Mouse (Mus musculus) large intestine, adult 2 months (tissue): ENCODE measurements around the gene Ptbp1. TPM values are rescaled to one million over a fixed set of nuclear protein-coding genes. Genes with fewer than 3 reads are reported as not detected.

Source experiments
- DNase-seq: peaks from one replicate; pipeline ENCODE4 v3.0.0-alpha.2; 2012; ENCODE audit warnings: low read depth, low spot score
- WGBS: fragments of 180-500 bp; shearing (Covaris S2); methylation state at CpG from one replicate; pipeline ENCODE4 v1.1.7; 2018; 5-methylcytosine and 5-hydroxymethylcytosine counted together
- polyA plus RNA-seq: library from polyadenylated mRNA; depleted of rRNA; stranded (reverse); fragments of >200 nt; gene quantifications from 2 replicates; pipeline ENCODE4 v1.2.3, GENCODE M21; 2012; rRNA removed

Gene Ptbp1
- polyA plus RNA-seq, 1 experiment, result 255 TPM

- WGBS, result 89% methylated on average over 10 of the region's 10 CpGs
Observed at GRCm38 (mm10) chr10:79907415-79907814, 53.2 kb downstream of the Ptbp1 start.

DNA sequence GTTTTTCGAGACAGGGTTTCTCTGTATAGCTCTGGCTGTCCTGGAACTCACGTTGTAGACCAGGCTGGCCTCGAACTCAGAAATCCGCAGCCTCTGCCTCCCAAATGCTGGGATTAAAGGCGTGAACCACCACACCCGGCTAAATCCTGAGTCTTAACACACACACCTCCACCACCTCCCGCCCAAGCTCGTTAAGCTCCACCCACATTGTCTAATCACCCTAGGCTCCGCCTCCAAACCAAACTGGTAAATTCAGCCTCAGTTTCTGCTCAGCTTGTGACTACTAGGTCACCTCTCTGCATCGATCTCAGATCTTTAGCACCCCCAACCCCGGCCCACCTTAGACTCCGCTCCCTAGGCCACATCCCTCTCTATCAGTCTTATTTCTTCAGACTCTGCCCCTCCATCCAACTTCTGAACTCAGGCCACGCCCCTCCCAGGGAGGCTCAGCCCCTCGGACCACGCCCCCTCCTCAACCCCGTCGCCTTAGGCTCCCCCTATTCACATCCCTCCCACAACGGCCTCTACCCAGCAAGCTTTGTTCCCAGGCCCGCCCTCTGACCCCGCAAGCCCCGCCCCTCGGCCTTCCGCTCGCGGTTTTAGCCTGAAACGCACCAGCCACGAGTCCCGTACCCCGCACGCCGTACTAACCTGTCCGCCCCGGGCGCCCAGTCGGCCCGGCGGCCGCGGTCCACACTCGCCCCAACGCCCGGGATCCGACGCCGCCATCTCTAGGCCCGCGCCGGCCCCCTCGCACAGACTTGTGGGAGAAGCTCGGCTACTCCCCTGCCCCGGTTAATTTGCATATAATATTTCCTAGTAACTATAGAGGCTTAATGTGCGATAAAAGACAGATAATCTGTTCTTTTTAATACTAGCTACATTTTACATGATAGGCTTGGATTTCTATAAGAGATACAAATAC is 54.2 kb downstream of the Ptbp1 start, which contains the start of gene Med16:
Gene Med16, minus strand, starts transcription at position 757 of the 925 bp plus-strand sequence.
- no peak for DNase-seq
- 1% methylated on average over 52 of the region's 52 CpGs for WGBS

More at GRCm38 (mm10) chr10:79907415-79907814, 53.2 kb downstream of the Ptbp1 start:
- no peak for DNase-seq

GRCm38 (mm10) chr10:79909092-79909922 is 55.1 kb downstream of the Ptbp1 start:
- WGBS, result 22% methylated on average over 14 of the region's 14 CpGs
- no peak for DNase-seq

GRCm38 (mm10) chr10:79910556-79910955 is 56.3 kb downstream of the Ptbp1 start, which contains the start of gene Gm26602:
TSS of gene Gm26602 (plus strand) at chr10:79910856.
- WGBS, result 94% methylated on average over 4 of the region's 4 CpGs

DNA sequence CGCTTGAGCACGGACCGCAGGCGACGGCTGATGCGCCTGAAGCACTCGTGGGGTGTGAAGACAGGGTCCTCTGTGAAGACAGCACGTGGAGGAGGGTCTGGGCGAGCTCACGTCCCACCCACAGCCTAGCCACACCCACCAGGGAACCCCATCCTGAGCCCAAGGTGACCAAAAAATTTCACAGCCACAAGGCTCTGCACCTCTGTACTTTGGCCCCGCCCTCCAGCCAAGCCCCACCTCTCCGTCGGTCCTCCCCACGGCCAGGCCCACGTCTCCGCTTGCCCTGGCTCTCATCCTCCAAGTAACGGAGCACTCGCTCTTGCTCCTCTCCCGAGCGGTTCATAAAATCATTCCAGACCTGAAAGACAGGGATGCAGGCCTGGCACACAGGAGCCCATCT is 58.2 kb downstream of the Ptbp1 start:
- no peak for DNase-seq
- WGBS, result 72% methylated on average over 20 of the region's 20 CpGs

More at GRCm38 (mm10) chr10:79910556-79910955, 56.3 kb downstream of the Ptbp1 start, which contains the start of gene Gm26602:
- DNase-seq, result no peak

Other genes starting within 250 kb of the Ptbp1 start
- 0.66 and 0.68 TPM in 2 replicates for gene C2cd4c, start 240.4 kb upstream of the Ptbp1 start, polyA plus RNA-seq
- gene Shc2, start 216.5 kb upstream of the Ptbp1 start, polyA plus RNA-seq, result 1.4 and 1.9 TPM in 2 replicates
- gene Odf3l2, start 208.7 kb upstream of the Ptbp1 start, polyA plus RNA-seq, result 0.06 TPM in 1 of 2 replicates, not detected in the other
- gene Madcam1, start 189.9 kb upstream of the Ptbp1 start, polyA plus RNA-seq, result 13.9 and 17.1 TPM in 2 replicates
- gene Tpgs1, start 185.1 kb upstream of the Ptbp1 start, polyA plus RNA-seq, result 43.3 and 49.2 TPM in 2 replicates
- gene Cdc34, start 172.2 kb upstream of the Ptbp1 start, polyA plus RNA-seq, result 178 and 188 TPM in 2 replicates
- gene Gzmm, start 165.4 kb upstream of the Ptbp1 start, polyA plus RNA-seq, result 0.73 and 0.88 TPM in 2 replicates
- gene Bsg, start 149.9 kb upstream of the Ptbp1 start, polyA plus RNA-seq, result 808 and 1,022 TPM in 2 replicates
- 4.0 and 5.2 TPM in 2 replicates for gene Hcn2, start 137.8 kb upstream of the Ptbp1 start, polyA plus RNA-seq
- gene Polrmt, start 107.8 kb upstream of the Ptbp1 start, polyA plus RNA-seq, result 57.5 and 63.7 TPM in 2 replicates
- gene Fgf22, start 99.4 kb upstream of the Ptbp1 start, polyA plus RNA-seq, result not detected in 2 replicates
- gene Rnf126, start 87.5 kb upstream of the Ptbp1 start, polyA plus RNA-seq, result 119 and 129 TPM in 2 replicates
- 12.9 and 13.6 TPM in 2 replicates for gene Fstl3, start 77.2 kb upstream of the Ptbp1 start, polyA plus RNA-seq
- gene Prss57, start 63.5 kb upstream of the Ptbp1 start, polyA plus RNA-seq, result 0.29 and 0.48 TPM in 2 replicates
- gene Palm, start 60.9 kb upstream of the Ptbp1 start, polyA plus RNA-seq, result 15.4 and 17.6 TPM in 2 replicates
- gene Misp, start 33.4 kb upstream of the Ptbp1 start, polyA plus RNA-seq, result 299 and 402 TPM in 2 replicates
- 1.6 and 1.8 TPM in 2 replicates for gene Prtn3, start 20.0 kb downstream of the Ptbp1 start, polyA plus RNA-seq
- gene Plppr3, start 20.2 kb downstream of the Ptbp1 start, polyA plus RNA-seq, result 3.4 and 4.6 TPM in 2 replicates
- gene Elane, start 31.8 kb downstream of the Ptbp1 start, polyA plus RNA-seq, result not detected in 2 replicates
- gene Cfd, start 36.4 kb downstream of the Ptbp1 start, polyA plus RNA-seq, result 166 and 209 TPM in 2 replicates
- 28.6 and 36.5 TPM in 2 replicates for gene Med16, start 54.5 kb downstream of the Ptbp1 start, polyA plus RNA-seq
- gene Gm26602, start 56.4 kb downstream of the Ptbp1 start, polyA plus RNA-seq, result not detected in 2 replicates
- gene Kiss1r, start 62.5 kb downstream of the Ptbp1 start, polyA plus RNA-seq, result 1.9 and 3.0 TPM in 2 replicates
- gene R3hdm4, start 66.8 kb downstream of the Ptbp1 start, polyA plus RNA-seq, result 92.4 and 94.6 TPM in 2 replicates
- 3.6 and 9.1 TPM in 2 replicates for gene Arid3a, start 72.6 kb downstream of the Ptbp1 start, polyA plus RNA-seq
- 29.6 and 40.8 TPM in 2 replicates for gene Wdr18, start 105.7 kb downstream of the Ptbp1 start, polyA plus RNA-seq
- gene Grin3b, start 116.3 kb downstream of the Ptbp1 start, polyA plus RNA-seq, result not detected in 2 replicates
- 194 and 223 TPM in 2 replicates for gene Tmem259, start 129.9 kb downstream of the Ptbp1 start, polyA plus RNA-seq
- gene Cnn2, start 134.2 kb downstream of the Ptbp1 start, polyA plus RNA-seq, result 49.1 and 56.1 TPM in 2 replicates
- gene Abca7, start 142.1 kb downstream of the Ptbp1 start, polyA plus RNA-seq, result 17.3 and 24.5 TPM in 2 replicates
- gene Arhgap45, start 162.2 kb downstream of the Ptbp1 start, polyA plus RNA-seq, result 33.5 and 42.4 TPM in 2 replicates
- gene Polr2e, start 185.4 kb downstream of the Ptbp1 start, polyA plus RNA-seq, result 146 and 172 TPM in 2 replicates
- gene Gpx4, start 192.7 kb downstream of the Ptbp1 start, polyA plus RNA-seq, result 282 and 473 TPM in 2 replicates